Mouse (Mus musculus) MEL (cell line): ENCODE measurements around the gene Casp14. TPM values are rescaled to one million over a fixed set of nuclear protein-coding genes. Genes with fewer than 3 reads are reported as not detected.

Source experiments
- DNase-seq: peaks from one replicate; pipeline ENCODE4 v3.0.0; 2011; ENCODE audit warnings: low read depth, low spot score
- H3K27ac ChIP-seq: 2 replicates; pipeline ENCODE4 v1.5.1; 2012; ENCODE audit warnings: low read depth, mild to moderate bottlenecking, control low read depth, low read length, moderate library complexity; ENCODE audit not compliant: control insufficient read depth
- H3K27me3 ChIP-seq, 2 experiments: fragments of 150-350 bp in 1 of 2; sonication (generic) in 1 of 2; 2 replicates each; pipeline ENCODE4 v1.6.1; 2012; ENCODE audit warnings: low read length in 2 of 2, mild to moderate bottlenecking in 2 of 2, improper control_type of control experiment in 1 of 2, moderate library complexity in 1 of 2; ENCODE audit not compliant: insufficient read depth in 2 of 2, control insufficient read depth in 1 of 2
- H3K36me3 ChIP-seq, 2 experiments: 2 replicates each; pipeline ENCODE4 v1.6.1; 2012 to 2014; ENCODE audit warnings: low read length in 2 of 2, improper control_type of control experiment in 1 of 2, inconsistent platforms in 1 of 2, mild to moderate bottlenecking in 1 of 2; ENCODE audit not compliant: insufficient read depth in 2 of 2, control insufficient read depth in 1 of 2
- H3K4me1 ChIP-seq, 2 experiments: fragments of 150-350 bp in 1 of 2; sonication (generic) in 1 of 2; 2 replicates each; pipeline ENCODE4 v1.6.1; 2012; ENCODE audit warnings: low read length in 2 of 2, improper control_type of control experiment in 1 of 2, mild to moderate bottlenecking in 1 of 2; ENCODE audit not compliant: insufficient read depth in 2 of 2, control insufficient read depth in 1 of 2
- H3K4me3 ChIP-seq, 2 experiments: fragments of 150-350 bp in 1 of 2; sonication (generic) in 1 of 2; 2 replicates each; pipeline ENCODE4 v1.5.1; 2012; ENCODE audit warnings: low read depth in 2 of 2, low read length in 2 of 2, mild to moderate bottlenecking in 2 of 2, moderate library complexity in 2 of 2, control low read depth in 1 of 2, improper control_type of control experiment in 1 of 2; ENCODE audit not compliant: control insufficient read depth in 1 of 2, insufficient read depth in 1 of 2
- H3K79me2 ChIP-seq: 2 replicates; pipeline ENCODE4 v1.6.1; 2012; ENCODE audit warnings: mild to moderate bottlenecking, low read length, moderate library complexity; ENCODE audit not compliant: control insufficient read depth, poor library complexity, insufficient read depth
- H3K9ac ChIP-seq: 2 replicates; pipeline ENCODE4 v1.6.1; 2012; ENCODE audit warnings: low read depth, mild to moderate bottlenecking, control low read depth, low read length, moderate library complexity; ENCODE audit not compliant: control insufficient read depth, poor library complexity, severe bottlenecking
- H3K9me3 ChIP-seq: fragments of 150-350 bp; sonication (generic); replicated peaks from 2 replicates; pipeline ENCODE4 v1.6.1; 2012; ENCODE audit warnings: mild to moderate bottlenecking, low read length, improper control_type of control experiment, moderate library complexity; ENCODE audit not compliant: insufficient read depth
- BHLHE40 ChIP-seq: IDR thresholded peaks from 2 replicates; pipeline ENCODE4 v1.6.1; 2012; ENCODE audit warnings: low read depth, mild to moderate bottlenecking, inconsistent platforms, low read length, improper control_type of control experiment, borderline replicate concordance
- CHD2 ChIP-seq: IDR thresholded peaks from 2 replicates; pipeline ENCODE4 v1.6.1; 2011; ENCODE audit warnings: low read length, improper control_type of control experiment
- E2F4 ChIP-seq: IDR thresholded peaks from 2 replicates; pipeline ENCODE4 v1.6.1; 2011; ENCODE audit warnings: low read depth, low read length, improper control_type of control experiment, borderline replicate concordance
- EP300 ChIP-seq, 2 experiments: IDR thresholded peaks; 2 replicates each; pipeline ENCODE4 v1.6.1; 2011; ENCODE audit warnings: improper control_type of control experiment in 2 of 2, low read length in 2 of 2, low read depth in 1 of 2, mild to moderate bottlenecking in 1 of 2
- ETS1 ChIP-seq: IDR thresholded peaks from 2 replicates; pipeline ENCODE4 v1.6.1; 2012; ENCODE audit warnings: low read depth, mild to moderate bottlenecking, inconsistent platforms, low read length, improper control_type of control experiment, moderate library complexity
- GATA1 ChIP-seq: IDR thresholded peaks from 2 replicates; pipeline ENCODE4 v1.6.1; 2011; ENCODE audit warnings: low read depth, low read length, improper control_type of control experiment
- HCFC1 ChIP-seq: IDR thresholded peaks from 2 replicates; pipeline ENCODE4 v1.6.1; 2012; ENCODE audit warnings: low read depth, mild to moderate bottlenecking, inconsistent platforms, low read length, improper control_type of control experiment, moderate library complexity
- JUND ChIP-seq: IDR thresholded peaks from 2 replicates; pipeline ENCODE4 v1.6.1; 2011; ENCODE audit warnings: low read depth, mild to moderate bottlenecking, improper control_type of control experiment, low read length
- MYB ChIP-seq: IDR thresholded peaks from 2 replicates; pipeline ENCODE4 v1.6.1; 2011; ENCODE audit warnings: mild to moderate bottlenecking, low read depth, low read length, improper control_type of control experiment
- NELFE ChIP-seq: IDR thresholded peaks from 2 replicates; pipeline ENCODE4 v1.6.1; 2011; ENCODE audit warnings: low read depth, low read length, improper control_type of control experiment
- NRF1 ChIP-seq: IDR thresholded peaks from 2 replicates; pipeline ENCODE4 v1.6.1; 2014; ENCODE audit warnings: low read depth, mild to moderate bottlenecking, inconsistent platforms, low read length, improper control_type of control experiment, moderate library complexity; ENCODE audit not compliant: poor library complexity, insufficient read depth, severe bottlenecking
- POLR2A ChIP-seq, 2 experiments: IDR thresholded peaks; 2 replicates each; pipeline ENCODE4 v1.6.1; 2011 to 2012; ENCODE audit warnings: low read length in 2 of 2, mild to moderate bottlenecking in 2 of 2, control low read depth in 1 of 2, improper control_type of control experiment in 1 of 2, low read depth in 1 of 2, moderate library complexity in 1 of 2; ENCODE audit not compliant: control insufficient read depth in 1 of 2, insufficient read depth in 1 of 2, poor library complexity in 1 of 2
- RCOR1 ChIP-seq: IDR thresholded peaks from 2 replicates; pipeline ENCODE4 v1.6.1; 2012; ENCODE audit warnings: low read depth, mild to moderate bottlenecking, inconsistent platforms, low read length, improper control_type of control experiment
- TAL1 ChIP-seq: IDR thresholded peaks from 2 replicates; pipeline ENCODE4 v1.6.1; 2012; ENCODE audit warnings: mild to moderate bottlenecking, inconsistent platforms, low read length, moderate library complexity, mixed read lengths
- TCF12 ChIP-seq: IDR thresholded peaks from 2 replicates; pipeline ENCODE4 v1.6.1; 2014; ENCODE audit warnings: low read depth, mild to moderate bottlenecking, inconsistent platforms, low read length, improper control_type of control experiment, moderate library complexity
- UBTF ChIP-seq: IDR thresholded peaks from 2 replicates; pipeline ENCODE4 v1.6.1; 2012; ENCODE audit warnings: low read depth, mild to moderate bottlenecking, inconsistent platforms, low read length, improper control_type of control experiment, moderate library complexity, borderline replicate concordance; ENCODE audit not compliant: insufficient read depth
- ZC3H11A ChIP-seq: IDR thresholded peaks from 2 replicates; pipeline ENCODE4 v1.6.1; 2012; ENCODE audit warnings: low read depth, mild to moderate bottlenecking, inconsistent platforms, low read length, improper control_type of control experiment
- ZNF384 ChIP-seq: IDR thresholded peaks from 2 replicates; pipeline ENCODE4 v1.6.1; 2012; ENCODE audit warnings: low read depth, mild to moderate bottlenecking, inconsistent platforms, low read length, improper control_type of control experiment
- polyA plus RNA-seq, 2 experiments: library from polyadenylated mRNA; stranded (reverse) in 1 of 2; unstranded in 1 of 2; fragments of >175 nt in 1 of 2; fragments of >200 nt in 1 of 2; gene quantifications; 2 replicates each; pipeline versions ENCODE4 v1.2.1 to v1.2.4; 2012; ENCODE audit warnings: low replicate concordance in 2 of 2, low read depth in 1 of 2; ENCODE audit not compliant: insufficient read length in 2 of 2, insufficient read depth in 1 of 2, missing spikeins in 1 of 2
- total RNA-seq: library from RNA; depleted of rRNA; stranded (reverse); fragments of 300-350 nt; gene quantifications from 2 replicates; pipeline ENCODE4 v1.2.3, GENCODE M21; 2012

Casp14 gene
- total and polyA plus RNA-seq, 3 experiments, result not detected

GRCm38 (mm10) chr10:78748161-78748560 is 30.1 kb upstream of the Casp14 start:
- H3K27me3 ChIP-seq, result no peaks in the 10 kb centered on the region
- no peaks in the 10 kb centered on the region for H3K9me3 ChIP-seq
- H3K27ac ChIP-seq, result no peak overlapping the region
- H3K9ac ChIP-seq, result no peak overlapping the region
- no peak overlapping the region for H3K4me3 ChIP-seq
- no peaks in the 10 kb centered on the region for H3K79me2 ChIP-seq
- H3K36me3 ChIP-seq, result no peaks in the 10 kb centered on the region
- H3K4me1 ChIP-seq, result no peaks in the 10 kb centered on the region
- TF ChIP-seq CHD2 (no peak), BHLHE40 (no peak)
- no peak for DNase-seq

GRCm38 (mm10) chr10:78747035-78747721 is 29.1 kb upstream of the Casp14 start:
- no peaks in the 10 kb centered on the region for H3K9me3 ChIP-seq
- TF ChIP-seq ZNF384 (no peak), EP300 (IDR thresholded peaks at IDR 0.05; ENCODE audit: low read depth in 1 of 2, low read length in 2 of 2) (no peak), NELFE (no peak), ETS1 (no peak), TAL1 (no peak), JUND (no peak), ZC3H11A (no peak), TCF12 (no peak), GATA1 (no peak), NRF1 (no peak), UBTF (no peak), BHLHE40 (no peak), E2F4 (no peak), POLR2A (IDR thresholded peaks at IDR 0.05; ENCODE audit: control insufficient read depth in 1 of 2, insufficient read depth in 1 of 2, low read depth in 1 of 2, low read length in 2 of 2, poor library complexity in 1 of 2) (no peak), HCFC1 (no peak), MYB (no peak), RCOR1 (no peak)
- TF ChIP-seq, all 39 proteins: peak for 0
- no peak overlapping the region for H3K4me3 ChIP-seq
- no peak overlapping the region for H3K9ac ChIP-seq
- no peak for DNase-seq
- no peaks in the 10 kb centered on the region for H3K79me2 ChIP-seq
- no peaks in the 10 kb centered on the region for H3K27me3 ChIP-seq
- no peaks in the 10 kb centered on the region for H3K36me3 ChIP-seq
- no peak overlapping the region for H3K27ac ChIP-seq
- no peaks in the 10 kb centered on the region for H3K4me1 ChIP-seq
